Mouse (Mus musculus) spleen, adult 2 months (tissue): ENCODE results near the gene Ctxn2. TPM values are rescaled to one million over a fixed set of nuclear protein-coding genes. Genes with fewer than 3 reads are reported as not detected.
A peak's percentile ranks its signal among the peaks of the same experiment; 100 is the strongest.
"Not testable (repeated sequence)": the region's sequence is repeated elsewhere in the genome, so short reads cannot be mapped to it uniquely, and the experiment has no call there.

ENCODE experiments used
- DNase-seq, 2 experiments: peaks; one replicate each; pipeline versions ENCODE4 v3.0.0 to v3.0.0-alpha.2; 2012 to 2021; ENCODE audit warnings: low spot score in 2 of 2, low read depth in 1 of 2
- H3K27ac ChIP-seq: fragments of 200-500 bp; 2 replicates; pipeline ENCODE4 v1.5.1; 2012; ENCODE audit warnings: low read length, inconsistent platforms; ENCODE audit not compliant: insufficient read depth
- H3K27me3 ChIP-seq: fragments of 200-500 bp; 2 replicates; pipeline ENCODE4 v1.6.1; 2012; ENCODE audit warnings: mild to moderate bottlenecking, moderate library complexity, low read length, inconsistent platforms; ENCODE audit not compliant: control insufficient read depth, insufficient read depth
- H3K36me3 ChIP-seq: fragments of 200-500 bp; 2 replicates; pipeline ENCODE4 v1.6.1; 2012; ENCODE audit warnings: mild to moderate bottlenecking, low read length, inconsistent platforms; ENCODE audit not compliant: control insufficient read depth, insufficient read depth
- H3K4me1 ChIP-seq: fragments of 200-500 bp; 2 replicates; pipeline ENCODE4 v1.6.1; 2011; ENCODE audit warnings: inconsistent platforms; ENCODE audit not compliant: control insufficient read depth, insufficient read depth, insufficient read length
- H3K4me3 ChIP-seq: fragments of 200-500 bp; 2 replicates; pipeline ENCODE4 v1.5.1; 2011; ENCODE audit warnings: mild to moderate bottlenecking, inconsistent platforms; ENCODE audit not compliant: insufficient read depth, insufficient read length; ENCODE audit errors: extremely low read depth
- CTCF ChIP-seq: fragments of 200-500 bp; IDR thresholded peaks from 2 replicates; pipeline ENCODE4 v1.5.1; 2011; ENCODE audit warnings: mild to moderate bottlenecking, inconsistent platforms; ENCODE audit not compliant: insufficient read depth, insufficient read length, insufficient replicate concordance; ENCODE audit errors: extremely low read depth
- POLR2A ChIP-seq: fragments of 200-500 bp; IDR thresholded peaks from 2 replicates; pipeline ENCODE4 v1.6.1; 2011; ENCODE audit warnings: low read depth, low read length, inconsistent platforms
- WGBS: fragments of 180-500 bp; shearing (Covaris S2); methylation state at CpG from one replicate; pipeline ENCODE4 v1.1.7; 2018; 5-methylcytosine and 5-hydroxymethylcytosine counted together
- polyA plus RNA-seq: library from polyadenylated mRNA; depleted of rRNA; stranded (reverse); fragments of >200 nt; gene quantifications from 2 replicates; pipeline ENCODE4 v1.2.3, GENCODE M21; 2012; rRNA removed

Gene Ctxn2
- not detected in 2 replicates for polyA plus RNA-seq

- Histone ChIP-seq H3K27ac (no peak within 1 kb of the TSS), H3K36me3 (no peaks in the 10 kb centered on the region), H3K4me1 (no peaks in the 10 kb centered on the region), H3K4me3 (no peak within 1 kb of the TSS), H3K27me3 (peaks cover 2% of the 10 kb centered on the region; the same call in 1 of the 2 replicates)
- TF ChIP-seq POLR2A (no peak), CTCF (no peak)
- 4% methylated on average over 39 of the region's 39 CpGs for WGBS
- DNase-seq, result peak; percentile 9 to 20
Observed at GRCm38 (mm10) chr2:125135903-125136811, at the start of gene Ctxn2. Ctxn2 (plus strand) TSS chr2:125136692.

GRCm38 (mm10) chr2:125088757-125089156 is 47.7 kb upstream of the Ctxn2 start:
- TF ChIP-seq POLR2A, result no peak
- TF ChIP-seq CTCF, result no peak
- H3K4me3 ChIP-seq, result no peak overlapping the region
- peaks cover 2% of the 10 kb centered on the region; the same call in 1 of the 2 replicates for H3K36me3 ChIP-seq
- no peaks in the 10 kb centered on the region for H3K4me1 ChIP-seq
- WGBS, result 98% methylated on average over 7 of the region's 7 CpGs
- H3K27ac ChIP-seq, result no peak overlapping the region
- no peak for DNase-seq
- H3K27me3 ChIP-seq, result no peaks in the 10 kb centered on the region

DNA sequence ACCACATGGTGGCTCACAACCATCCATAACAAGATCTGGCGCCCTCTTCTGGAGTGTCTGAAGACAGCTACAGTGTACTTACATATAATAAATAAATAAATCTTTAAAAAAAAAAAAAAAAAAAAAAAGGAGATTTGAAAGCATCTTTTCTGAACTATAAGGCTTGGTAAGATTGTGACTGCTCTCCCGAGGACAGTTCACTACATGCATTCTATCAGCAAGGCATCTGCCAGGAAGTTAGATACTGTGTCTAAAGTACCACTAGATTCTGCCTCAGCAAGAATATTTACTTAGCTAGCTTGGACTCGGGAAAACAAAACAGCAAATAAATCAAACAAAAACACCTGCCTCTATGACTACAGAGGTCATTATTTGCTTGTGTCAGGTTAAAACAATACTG is 44.4 kb upstream of the Ctxn2 start:
- not testable (repeated sequence) for DNase-seq, H3K36me3 ChIP-seq, H3K4me1 ChIP-seq, H3K27ac ChIP-seq, H3K4me3 ChIP-seq, H3K27me3 ChIP-seq
- 79% methylated on average over 3 of the region's 3 CpGs for WGBS

DNA sequence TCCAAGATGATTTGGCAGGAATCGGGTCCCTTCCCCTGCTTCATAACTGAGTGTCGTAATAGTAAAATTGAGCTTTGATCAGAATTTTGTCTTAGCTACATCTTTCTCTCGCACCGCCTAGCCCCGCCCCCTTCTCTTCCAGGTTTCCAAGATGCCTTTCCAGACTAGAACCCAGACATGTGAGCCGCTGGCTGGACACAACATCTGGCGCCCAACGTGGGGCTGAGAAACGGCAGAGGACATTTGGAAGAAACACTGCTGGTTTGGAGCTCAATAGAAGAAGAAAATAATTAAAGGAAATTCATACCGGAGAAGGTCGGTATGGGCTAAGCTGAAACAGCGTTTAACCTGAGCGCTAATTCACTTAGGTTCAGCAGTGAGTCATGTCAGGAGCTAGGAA is 32.0 kb upstream of the Ctxn2 start:
- not testable (repeated sequence) for H3K36me3 ChIP-seq, H3K4me1 ChIP-seq, H3K4me3 ChIP-seq, H3K27ac ChIP-seq, DNase-seq, H3K27me3 ChIP-seq
- WGBS, result 99% methylated on average over 13 of the region's 13 CpGs

GRCm38 (mm10) chr2:125106536-125106935 is 30.0 kb upstream of the Ctxn2 start:
- H3K4me3 ChIP-seq, H3K27me3 ChIP-seq, DNase-seq, H3K4me1 ChIP-seq, H3K36me3 ChIP-seq, H3K27ac ChIP-seq: not testable (repeated sequence)
- WGBS, result 96% methylated on average over 4 of the region's 4 CpGs

GRCm38 (mm10) chr2:125119381-125120110 is 16.9 kb upstream of the Ctxn2 start:
- no peak for TF ChIP-seq CTCF
- no peak for TF ChIP-seq POLR2A
- H3K27ac ChIP-seq, result no peak overlapping the region
- H3K27me3 ChIP-seq, result no peaks in the 10 kb centered on the region
- H3K36me3 ChIP-seq, result no peaks in the 10 kb centered on the region
- no peaks in the 10 kb centered on the region; the same call in 1 of the 2 replicates for H3K4me1 ChIP-seq
- H3K4me3 ChIP-seq, result no peak overlapping the region
- no peak for DNase-seq
- WGBS, result 91% methylated on average over 6 of the region's 6 CpGs

- WGBS, result 33% methylated on average over 4 of the region's 4 CpGs
- no peak for DNase-seq
- Histone ChIP-seq H3K36me3 (no peaks in the 10 kb centered on the region), H3K4me3 (no peak overlapping the region), H3K4me1 (no peaks in the 10 kb centered on the region; the same call in 1 of the 2 replicates), H3K27me3 (no peaks in the 10 kb centered on the region), H3K27ac (no peak overlapping the region)
- TF ChIP-seq POLR2A, result no peak
- no peak for TF ChIP-seq CTCF
Observed at GRCm38 (mm10) chr2:125122288-125122623, 14.2 kb upstream of the Ctxn2 start.
